Mouse (Mus musculus) kidney, adult 2 months (tissue): ENCODE results near the gene Gfm2.

Experiments
- CTCF ChIP-seq: fragments of 200-500 bp; conservative IDR thresholded peaks from 2 replicates; pipeline ENCODE4 v1.5.1; 2011; ENCODE audit warnings: low read depth, mild to moderate bottlenecking, control low read depth, low read length, moderate library complexity, mixed read lengths; ENCODE audit not compliant: insufficient read depth, insufficient read length
- POLR2A ChIP-seq: fragments of 200-500 bp; IDR thresholded peaks from one replicate; pipeline ENCODE4 v1.6.1; 2011; ENCODE audit warnings: low read depth, low read length, control low read depth

- TF ChIP-seq POLR2A: no peak
- TF ChIP-seq CTCF: no peak
Observed at GRCm38 (mm10) chr13:97215563-97215962, 77.8 kb downstream of the Gfm2 start.
